Mouse (Mus musculus) lung, postnatal 0 days (tissue): ENCODE data around the gene Uck2.

Experiments
- CTCF ChIP-seq: IDR thresholded peaks from 2 replicates; pipeline ENCODE4 v1.5.1; 2016; ENCODE audit warnings: antibody characterized with exemption, mild to moderate bottlenecking
- EP300 ChIP-seq: IDR thresholded peaks from 2 replicates; pipeline ENCODE4 v1.6.1; 2016; ENCODE audit warnings: antibody characterized with exemption, mild to moderate bottlenecking, control low read depth

DNA sequence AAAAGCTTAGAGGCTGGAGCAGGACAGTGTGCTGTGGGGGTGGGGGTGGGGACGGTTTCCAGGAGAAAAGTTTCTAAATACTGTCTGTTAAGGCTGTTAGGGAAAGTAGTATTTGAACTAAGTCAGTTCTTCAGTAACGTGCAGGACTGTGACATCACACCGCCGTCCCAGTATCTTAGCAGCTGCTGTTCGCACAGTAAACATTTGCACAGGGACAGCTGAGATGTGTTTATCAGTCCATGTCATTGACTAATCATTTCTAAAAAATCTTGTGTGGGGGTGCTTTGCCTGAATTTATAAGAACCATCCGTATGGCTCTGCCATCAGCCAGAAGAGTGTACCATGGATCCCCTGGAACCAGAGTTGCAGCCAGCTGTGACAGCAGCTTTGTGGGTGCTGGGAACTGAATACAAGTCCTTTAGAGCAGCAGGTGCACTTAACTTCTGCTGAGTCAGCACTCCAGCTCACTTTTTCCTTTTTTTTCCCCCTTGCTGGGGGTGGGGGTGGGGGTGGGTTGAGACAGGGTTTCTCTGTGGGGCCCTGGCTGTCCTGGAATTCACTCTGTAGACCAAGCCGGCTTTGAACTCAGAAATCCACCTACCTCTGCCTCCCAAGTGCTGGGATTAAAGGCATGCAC, 20.5 kb upstream of the Uck2 start:
- TF ChIP-seq CTCF (no peak), EP300 (no peak)
